Mouse (Mus musculus): Measurements from ENCODE around the gene Adamtsl5.

Adamtsl5 gene

DNA sequence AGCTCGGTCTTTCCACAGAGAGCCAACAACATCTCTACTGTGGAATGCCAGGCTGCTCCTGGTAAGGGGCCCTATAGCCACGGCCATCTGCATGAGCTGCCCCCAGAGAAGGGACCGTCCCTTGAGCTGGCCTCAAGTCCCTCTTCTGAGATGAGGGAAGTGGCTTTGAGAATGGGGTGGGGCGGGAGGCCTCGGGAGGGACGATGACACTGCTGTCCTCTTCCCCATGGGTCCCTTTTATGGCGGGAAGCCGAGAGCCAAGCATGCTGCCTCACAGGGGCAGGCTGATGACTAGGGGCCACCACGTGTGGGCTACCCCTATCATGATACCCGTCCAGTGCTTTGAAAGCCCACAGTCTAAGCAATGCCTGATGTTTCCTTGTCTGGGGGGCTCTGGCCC, 31.2 kb downstream of the Adamtsl5 start:
- DNase-seq (ENCODE audit: low read depth) = no peak

DNA sequence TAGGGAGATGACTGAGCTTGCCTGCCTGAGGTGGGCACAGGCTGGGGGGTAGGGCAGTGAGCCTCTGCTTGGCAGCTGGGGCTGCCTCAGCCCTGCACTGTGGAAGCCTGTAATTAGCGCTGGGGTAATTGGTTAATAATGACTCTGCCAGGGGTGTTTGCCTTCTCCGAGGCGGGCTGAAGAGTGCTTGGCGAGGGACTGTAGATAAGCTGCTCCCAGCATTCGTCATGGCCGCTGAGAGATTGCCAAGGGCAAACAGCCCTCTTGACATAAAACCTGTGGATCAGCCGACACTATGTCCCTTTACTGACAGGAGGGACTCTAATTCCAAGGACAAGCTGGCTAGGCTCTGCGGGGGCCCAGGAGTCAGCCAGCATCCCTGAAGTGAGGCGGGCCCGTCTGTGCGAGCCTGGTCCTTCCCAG, 31.8 kb downstream of the Adamtsl5 start:
- DNase-seq (ENCODE audit: low read depth) = no peak

DNA sequence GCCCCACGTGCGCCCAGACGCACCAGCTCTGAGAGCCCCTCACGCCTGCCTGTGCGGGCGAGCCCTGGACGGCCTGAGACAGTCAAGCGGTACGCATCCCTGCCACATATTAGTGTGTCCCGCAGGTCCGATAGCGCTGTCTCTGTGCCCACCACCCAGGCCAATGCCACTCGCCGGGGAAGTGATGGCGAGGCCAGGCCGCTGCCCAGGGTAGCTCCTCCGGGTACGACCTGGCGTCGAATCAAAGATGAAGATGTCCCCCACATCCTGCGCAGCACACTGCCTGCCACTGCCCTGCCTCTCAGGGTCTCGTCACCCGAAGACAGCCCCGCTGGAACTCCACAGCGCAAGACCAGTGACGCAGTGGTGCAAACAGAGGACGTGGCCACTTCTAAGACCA, 32.9 kb downstream of the Adamtsl5 start:
- no peak for DNase-seq (ENCODE audit: low read depth)

DNA sequence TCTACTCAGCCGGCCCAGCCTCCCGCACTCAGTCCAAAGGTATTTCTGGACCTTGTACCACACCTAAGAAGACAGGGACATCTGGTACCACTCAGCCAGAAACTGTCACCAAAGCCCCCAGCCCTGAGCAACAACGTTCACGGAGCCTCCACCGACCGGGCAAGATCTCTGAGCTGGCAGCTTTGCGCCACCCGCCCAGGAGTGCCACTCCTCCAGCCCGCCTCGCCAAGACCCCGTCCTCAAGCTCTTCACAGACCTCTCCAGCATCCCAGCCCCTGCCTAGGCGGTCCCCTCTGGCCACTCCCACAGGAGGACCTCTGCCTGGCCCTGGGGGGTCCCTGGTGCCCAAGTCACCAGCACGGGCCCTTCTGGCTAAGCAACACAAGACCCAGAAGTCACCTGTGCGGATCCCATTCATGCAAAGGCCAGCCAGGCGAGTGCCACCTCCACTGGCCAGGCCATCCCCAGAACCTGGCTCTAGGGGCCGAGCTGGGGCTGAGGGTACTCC, 33.7 kb downstream of the Adamtsl5 start:
- DNase-seq (ENCODE audit: low read depth) = no peak

DNA sequence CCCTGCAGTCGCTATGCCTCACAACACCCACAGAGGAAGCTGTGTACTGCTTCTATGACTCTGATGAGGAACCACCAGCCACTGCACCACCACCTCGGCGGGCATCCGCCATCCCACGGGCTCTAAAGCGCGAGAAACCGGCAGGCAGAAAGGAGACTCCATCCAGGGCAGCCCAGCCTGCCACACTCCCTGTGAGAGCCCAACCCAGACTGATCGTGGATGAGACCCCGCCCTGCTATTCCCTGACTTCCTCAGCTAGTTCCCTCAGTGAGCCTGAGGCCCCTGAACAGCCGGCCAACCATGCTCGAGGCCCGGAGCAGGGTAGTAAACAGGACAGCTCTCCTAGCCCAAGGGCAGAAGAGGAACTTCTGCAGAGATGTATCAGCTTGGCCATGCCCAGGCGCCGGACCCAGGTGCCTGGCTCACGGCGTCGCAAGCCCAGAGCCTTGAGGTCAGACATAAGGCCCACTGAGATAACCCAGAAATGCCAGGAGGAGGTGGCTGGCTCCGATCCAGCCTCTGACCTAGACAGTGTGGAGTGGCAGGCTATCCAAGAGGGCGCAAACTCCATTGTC, 34.5 kb downstream of the Adamtsl5 start:
- no peak for DNase-seq (ENCODE audit: low read depth)

DNA sequence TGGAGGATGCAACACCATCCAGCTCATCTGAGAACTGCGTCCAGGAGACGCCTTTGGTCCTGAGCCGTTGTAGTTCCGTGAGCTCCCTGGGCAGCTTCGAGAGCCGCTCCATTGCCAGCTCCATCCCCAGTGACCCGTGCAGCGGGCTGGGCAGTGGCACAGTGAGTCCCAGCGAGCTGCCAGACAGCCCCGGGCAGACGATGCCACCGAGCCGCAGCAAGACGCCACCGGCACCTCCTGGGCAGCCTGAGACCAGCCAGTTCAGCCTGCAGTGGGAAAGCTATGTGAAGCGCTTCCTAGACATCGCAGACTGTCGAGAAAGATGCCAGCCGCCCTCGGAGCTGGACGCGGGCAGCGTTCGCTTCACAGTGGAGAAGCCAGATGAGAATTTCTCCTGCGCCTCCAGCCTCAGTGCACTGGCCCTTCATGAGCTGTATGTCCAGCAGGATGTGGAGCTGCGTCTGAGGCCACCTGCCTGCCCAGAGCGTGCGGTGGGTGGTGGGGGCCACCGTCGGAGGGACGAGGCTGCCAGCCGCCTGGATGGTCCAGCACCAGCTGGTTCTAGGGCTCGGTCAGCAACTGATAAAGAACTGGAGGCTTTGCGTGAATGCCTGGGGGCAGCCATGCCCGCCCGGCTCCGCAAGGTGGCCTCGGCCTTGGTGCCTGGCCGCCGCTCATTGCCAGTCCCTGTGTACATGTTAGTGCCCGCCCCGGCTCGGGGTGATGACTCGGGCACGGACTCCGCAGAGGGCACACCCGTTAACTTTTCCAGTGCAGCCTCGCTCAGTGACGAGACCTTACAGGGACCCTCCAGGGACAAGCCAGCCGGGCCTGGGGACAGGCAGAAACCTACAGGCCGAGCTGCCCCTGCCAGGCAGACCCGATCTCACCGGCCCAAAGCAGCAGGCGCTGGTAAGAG, 35.4 kb downstream of the Adamtsl5 start:
- no peak for DNase-seq (ENCODE audit: low read depth)

DNA sequence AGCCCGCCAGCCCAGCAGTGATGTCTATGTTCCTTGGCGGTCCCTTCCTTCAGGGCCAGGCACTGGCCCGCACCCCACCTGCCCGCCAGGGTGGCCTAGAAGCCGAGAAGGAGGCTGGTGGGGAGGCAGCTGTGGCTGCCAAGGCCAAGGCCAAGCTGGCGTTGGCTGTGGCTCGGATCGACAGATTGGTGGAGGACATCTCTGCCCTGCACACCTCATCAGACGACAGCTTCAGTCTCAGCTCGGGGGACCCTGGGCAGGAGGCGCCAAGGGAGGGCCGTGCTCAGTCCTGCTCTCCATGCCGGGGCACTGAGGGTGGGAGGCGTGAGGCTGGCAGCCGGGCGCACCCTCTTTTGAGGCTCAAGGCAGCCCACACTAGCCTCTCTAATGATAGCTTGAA, 36.7 kb downstream of the Adamtsl5 start:
- no peak for DNase-seq (ENCODE audit: low read depth)

DNA sequence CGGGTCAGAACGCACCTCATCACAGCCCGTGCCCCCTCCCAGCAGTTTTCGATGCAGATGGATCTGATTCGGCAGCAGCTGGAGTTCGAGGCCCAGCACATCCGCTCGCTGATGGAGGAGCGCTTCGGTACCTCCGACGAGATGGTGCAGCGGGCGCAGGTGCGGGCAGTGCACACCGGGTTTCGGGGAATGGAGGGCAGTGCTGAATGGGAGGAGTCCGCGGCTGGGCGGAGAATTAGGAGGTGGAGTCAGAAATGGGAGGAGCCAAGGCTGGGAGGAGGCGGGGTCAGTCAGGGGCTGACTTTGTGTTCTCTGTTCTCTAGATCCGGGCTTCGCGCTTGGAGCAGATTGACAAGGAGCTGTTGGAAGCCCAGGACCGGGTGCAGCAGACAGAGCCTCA, 43.4 kb downstream of the Adamtsl5 start:
- no peak for DNase-seq (ENCODE audit: low read depth)

DNA sequence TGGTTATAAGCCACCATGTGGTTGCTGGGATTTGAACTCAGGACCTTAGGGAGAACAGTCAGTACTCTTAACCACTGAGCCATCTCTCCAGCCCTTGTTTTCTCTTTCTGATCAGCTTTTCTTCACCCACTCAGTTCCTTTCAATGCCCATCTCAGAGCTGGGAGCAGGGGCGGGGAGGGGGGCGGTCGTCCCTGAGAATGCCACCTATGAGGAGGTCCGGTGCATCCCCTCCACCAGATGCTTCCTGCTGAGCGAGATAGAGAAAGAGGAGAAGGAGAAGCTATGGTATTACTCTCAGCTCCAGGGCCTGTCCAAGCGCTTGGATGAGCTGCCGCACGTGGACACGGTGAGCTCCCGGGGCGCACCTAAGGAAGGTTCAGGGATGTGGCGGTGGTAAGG, 43.8 kb downstream of the Adamtsl5 start:
- DNase-seq (ENCODE audit: low read depth) = no peak

DNA sequence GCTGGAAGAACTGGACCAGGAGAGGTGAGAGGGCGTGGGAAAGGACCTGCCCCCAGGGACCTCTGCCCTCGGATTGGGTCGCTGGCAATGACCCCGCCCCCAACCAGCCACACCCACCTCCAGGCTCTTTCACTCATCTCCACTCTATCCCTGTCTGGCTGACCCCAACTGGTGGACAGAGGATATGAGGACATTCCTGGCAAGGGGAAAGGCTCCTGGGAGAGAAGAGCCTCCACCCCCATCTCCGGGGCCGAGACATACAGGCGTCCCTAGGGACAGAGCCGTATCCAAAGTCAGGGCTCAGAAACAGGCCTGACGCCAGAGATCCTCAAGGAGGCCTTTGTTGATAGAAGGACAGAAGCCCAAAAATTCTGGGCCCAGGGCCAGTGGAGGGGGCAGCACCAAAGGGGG, 45.7 kb downstream of the Adamtsl5 start:
- DNase-seq (ENCODE audit: low read depth) = no peak

DNA sequence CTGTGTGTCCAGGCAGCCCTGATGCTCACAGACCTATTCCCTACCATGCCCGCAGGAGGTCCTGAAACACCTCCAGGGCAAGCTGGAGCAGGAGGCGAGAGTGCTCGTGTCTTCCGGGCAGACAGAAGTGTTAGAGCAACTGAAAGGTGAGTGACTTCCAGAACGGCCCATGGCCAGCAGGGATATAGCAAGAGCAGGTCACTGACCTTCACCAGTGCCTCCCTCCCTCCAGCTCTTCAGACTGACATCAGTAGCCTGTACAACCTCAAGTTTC, 46.2 kb downstream of the Adamtsl5 start:
- no peak for DNase-seq (ENCODE audit: low read depth)

DNA sequence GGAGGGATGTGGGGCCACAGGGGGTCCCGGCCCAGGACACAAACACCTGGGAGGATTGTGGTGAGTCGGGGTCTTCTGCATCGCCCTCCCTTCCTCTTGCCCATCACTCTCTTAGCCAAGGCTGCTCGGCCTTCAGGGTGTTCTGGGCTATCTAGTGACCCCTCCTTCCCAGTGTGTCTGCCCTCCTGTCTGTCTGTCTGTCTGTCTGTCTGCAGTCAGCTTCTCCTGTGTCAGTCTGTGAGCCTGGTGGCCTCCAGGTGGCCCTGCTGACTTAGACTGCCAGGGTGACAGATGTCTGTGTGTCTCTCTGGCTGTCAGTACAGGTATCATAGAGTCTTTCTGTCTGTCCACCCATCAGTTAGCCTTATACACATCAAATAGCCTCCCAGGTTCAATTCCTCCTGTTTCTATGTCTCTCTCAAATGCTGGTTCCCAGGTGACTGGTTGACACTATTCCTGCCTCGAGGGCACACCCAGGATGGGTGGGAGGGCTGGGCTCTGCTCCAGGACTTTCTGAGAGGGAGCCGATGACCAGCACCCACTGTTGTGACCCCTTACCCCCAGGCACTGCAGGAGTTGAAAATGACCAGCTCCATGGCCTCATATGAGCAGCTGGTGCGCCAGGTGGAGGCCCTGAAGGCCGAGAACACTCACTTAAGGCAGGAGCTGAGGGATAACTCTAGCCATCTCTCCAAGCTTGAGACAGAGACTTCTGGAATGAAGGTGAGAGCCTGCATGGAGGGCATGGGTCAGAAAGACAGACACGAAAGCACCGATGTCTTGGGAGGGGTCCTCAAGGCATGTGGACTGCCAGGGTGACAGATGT, 46.7 kb downstream of the Adamtsl5 start:
- no peak for DNase-seq (ENCODE audit: low read depth)

DNA sequence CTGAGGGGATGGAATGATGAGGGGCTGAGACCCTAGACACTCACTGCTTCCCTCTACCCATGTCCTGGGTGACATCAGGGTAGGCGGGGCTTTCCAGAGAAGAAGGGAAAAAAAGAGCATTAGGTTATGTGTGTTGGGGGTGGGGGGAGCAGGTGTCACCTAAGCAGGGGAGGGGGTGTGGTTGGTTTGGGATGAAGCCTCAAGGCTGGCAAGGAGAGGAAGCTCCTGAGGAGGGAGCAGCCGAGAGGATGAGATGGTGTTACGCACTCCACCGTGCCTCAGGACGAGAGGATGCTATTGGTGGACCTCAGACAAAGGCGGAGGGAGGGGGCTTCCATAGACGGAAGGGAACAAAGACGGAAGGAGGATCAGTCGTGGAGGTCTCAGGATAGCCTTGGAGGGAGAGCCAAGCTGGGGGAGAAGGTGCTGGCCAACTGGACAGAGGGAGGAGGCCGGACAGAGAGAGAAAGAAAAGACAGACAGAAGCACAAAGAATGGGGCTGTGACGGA, 47.5 kb downstream of the Adamtsl5 start:
- no peak for DNase-seq (ENCODE audit: low read depth)

DNA sequence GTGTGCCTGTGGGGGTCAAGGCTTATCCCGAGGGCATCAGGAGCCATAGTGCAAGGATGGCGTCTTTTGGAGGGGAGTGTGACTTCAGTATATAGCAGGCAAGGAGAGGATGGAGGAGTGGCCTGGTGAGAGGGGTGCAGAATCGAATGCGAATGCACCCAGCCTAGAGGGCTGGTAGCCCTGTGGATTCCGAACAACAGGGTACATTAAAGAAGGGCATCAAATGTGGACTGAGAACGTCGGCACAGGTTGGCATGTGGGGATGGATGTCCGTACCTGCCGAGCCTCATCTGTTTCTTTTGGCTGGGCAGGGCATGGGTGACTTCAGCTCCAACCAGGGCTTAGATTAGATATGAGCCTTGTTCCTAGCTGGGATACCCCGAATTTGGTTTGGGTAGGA, 48.4 kb downstream of the Adamtsl5 start:
- no peak for DNase-seq (ENCODE audit: low read depth)

DNA sequence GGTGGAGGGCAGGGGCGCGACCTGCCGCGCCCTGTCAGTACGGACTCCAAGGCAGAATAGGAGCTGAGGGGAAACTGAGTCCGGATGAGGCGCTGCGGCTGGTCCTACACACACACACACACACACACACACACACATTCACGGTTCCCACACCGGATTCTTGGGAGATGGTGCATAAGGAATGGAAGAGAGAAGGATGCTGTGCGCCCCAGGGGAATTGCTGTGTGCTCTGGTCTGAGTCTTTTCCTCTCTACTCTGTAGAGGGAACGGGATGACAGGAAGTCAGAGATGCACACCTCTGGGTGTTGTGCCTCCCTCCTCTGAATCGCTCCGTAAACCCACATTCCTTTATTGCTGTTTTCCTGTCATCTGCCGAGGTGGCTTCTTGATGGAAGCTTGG, 48.9 kb downstream of the Adamtsl5 start:
- DNase-seq (ENCODE audit: low read depth) = no peak

DNA sequence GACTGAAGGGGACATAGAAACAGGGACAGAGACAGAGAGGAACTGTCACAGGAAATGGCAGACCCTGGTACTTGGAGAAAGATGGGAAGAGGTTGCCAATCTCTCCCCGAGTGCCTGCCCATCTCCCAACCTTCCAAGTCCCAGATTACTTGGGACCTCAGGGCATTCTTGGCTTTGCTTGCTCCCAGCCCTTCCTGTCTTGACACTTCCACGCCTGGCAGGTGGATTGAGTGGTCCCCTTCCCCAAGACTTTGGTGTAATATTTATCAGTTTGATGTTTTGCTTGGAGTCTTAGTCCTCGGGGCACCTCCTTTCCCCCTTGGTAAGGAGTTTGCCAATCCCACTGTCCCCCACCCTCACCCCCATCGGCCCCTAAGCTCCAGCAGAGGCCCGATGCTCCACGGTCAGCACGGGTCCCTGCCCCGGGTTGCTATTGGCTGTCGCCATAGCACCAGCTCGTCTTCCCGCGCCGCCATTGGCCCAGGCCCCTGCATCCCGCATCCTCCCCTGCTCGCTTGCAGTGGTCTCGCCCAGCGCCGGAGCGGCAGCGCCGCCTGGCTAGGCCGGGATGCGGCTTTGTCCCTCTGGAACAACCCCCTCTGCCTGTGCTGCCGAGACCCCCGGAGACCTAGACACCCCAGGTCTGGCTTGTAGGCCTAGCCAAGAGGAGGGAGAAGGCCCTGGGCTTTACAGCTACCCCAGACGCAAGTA, 49.5 kb downstream of the Adamtsl5 start:
- no peak for DNase-seq (ENCODE audit: low read depth)

DNA sequence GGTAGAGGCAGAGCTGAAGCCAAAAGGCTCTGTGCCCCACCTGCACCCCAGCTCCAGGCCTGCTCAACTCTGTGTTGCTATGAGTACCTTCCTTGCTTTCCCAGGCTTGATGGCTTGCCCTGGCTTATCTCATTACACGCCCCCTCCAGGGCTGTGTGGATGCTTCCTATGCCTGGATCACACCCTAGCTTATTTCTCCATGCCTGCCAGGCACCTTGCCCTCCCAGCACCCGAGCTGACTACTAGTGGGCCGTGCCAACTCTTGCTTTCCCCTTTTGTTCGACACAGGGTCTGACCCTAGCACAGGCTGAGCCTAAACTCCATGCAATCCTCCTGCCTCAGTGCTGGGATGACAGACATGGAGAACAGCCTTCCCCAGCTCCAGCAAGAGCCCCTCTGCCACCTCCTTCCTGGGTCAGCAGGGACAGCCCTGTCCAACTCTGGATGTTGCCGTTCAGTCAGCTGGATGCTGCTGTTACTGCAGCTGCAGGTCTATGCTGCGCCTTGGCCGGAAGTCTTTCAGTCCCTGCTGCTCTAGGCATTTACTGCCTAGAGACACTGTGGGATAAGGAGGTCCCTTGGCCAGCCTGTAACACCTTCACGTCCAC, 50.6 kb downstream of the Adamtsl5 start:
- DNase-seq (ENCODE audit: low read depth) = no peak

DNA sequence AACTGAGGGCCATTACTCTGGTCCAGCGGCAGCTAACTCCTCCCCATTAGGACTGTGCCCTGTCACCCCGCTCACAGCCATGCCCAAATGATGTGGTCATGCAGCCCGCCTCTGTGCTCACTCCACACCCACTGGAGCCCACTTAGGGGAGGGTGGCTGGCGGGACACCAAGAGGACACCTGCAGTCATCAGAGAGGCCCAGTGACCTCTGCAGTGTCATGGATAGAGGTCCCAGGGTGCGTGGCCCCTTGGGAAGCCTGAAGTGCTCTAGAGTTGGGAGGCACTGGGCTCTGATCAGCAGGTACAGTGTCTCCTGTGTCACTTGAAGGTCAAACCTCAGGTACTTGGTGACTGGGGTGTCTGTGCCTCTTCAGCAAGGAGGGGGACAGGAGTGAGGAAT, 51.4 kb downstream of the Adamtsl5 start:
- DNase-seq (ENCODE audit: low read depth) = no peak

DNA sequence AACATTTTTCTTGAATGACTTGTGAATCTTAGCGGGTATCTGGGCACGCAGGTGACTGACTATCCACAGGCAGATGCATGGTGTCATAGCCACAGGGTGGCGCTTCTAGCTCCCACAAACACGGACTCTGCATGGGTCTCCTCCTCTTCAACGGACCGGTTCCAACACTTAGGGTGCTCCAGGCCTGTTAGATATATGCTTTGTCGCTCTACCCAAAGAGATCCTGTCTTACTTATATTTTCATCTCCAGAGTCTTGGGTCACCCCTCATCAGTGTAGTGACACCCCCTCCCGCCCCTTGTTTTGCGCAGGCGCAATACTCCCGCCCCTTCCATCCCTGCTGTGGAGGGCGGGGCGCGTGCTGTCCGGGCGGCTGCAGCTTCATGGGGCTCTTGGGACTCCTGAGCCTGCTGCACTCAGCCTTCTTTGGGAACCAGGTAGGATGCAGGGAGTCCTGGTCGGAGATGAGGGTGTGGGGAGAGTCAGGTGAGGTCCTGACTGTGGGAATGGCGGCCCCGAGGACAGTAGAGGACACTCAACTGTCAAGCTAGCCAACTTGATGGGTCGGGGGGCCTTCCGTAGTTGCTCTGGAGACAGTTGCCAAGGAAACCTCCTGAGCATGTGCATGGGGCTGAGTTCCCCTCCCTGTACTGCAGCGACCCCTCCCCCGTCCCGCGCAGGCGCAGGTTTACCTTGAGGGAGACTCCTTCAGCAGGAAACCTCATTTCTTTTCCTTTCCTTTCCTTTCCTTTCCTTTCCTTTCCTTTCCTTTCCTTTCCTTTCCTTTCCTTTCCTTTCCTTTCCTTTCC, 52.4 kb downstream of the Adamtsl5 start, which contains the start of gene Apc2:
Gene Apc2, plus strand, starts transcription at position 360 of the 808 bp plus-strand sequence.
- DNase-seq (ENCODE audit: low read depth) = peak; percentile 41

DNA sequence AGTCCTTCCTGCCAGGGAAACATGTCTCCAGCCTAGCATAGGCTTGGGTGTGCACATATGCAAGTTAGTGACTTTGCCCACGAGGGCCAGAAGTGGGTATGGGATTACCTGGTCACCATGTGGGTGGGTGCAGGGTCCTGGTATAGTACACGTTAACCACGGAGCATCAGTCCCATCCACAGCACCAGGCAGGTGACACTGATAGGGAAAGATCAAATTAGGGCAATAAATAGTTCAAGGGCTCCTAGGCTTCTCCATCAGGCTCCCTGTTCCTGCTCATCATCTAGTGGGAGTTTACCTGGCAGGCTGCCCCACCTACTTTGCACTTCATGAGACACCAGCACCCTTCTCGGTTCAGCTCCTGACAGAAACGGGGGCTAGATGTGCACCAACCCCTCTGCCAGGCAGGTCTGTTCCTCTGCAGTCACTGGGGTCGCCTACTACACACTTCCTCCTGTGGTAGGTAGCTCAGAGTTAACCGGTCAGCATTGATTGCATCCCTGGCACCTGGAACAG, 53.4 kb downstream of the Adamtsl5 start:
- no peak for DNase-seq (ENCODE audit: low read depth)
